Mouse (Mus musculus) heart, postnatal 4 days (tissue): ENCODE measurements around the gene Optn. TPM values are rescaled to one million over a fixed set of nuclear protein-coding genes. Genes with fewer than 3 reads are reported as not detected.

Source experiments
- DNase-seq: peaks from one replicate; pipeline ENCODE4 v3.0.0; 2021
- total RNA-seq, 2 experiments: library from RNA; stranded (reverse); gene quantifications; 2 replicates each; pipeline ENCODE4 v1.2.3; 2021

The Optn gene
- total RNA-seq, 2 experiments from 2014 or later = 38.5 to 39.8 TPM

DNA sequence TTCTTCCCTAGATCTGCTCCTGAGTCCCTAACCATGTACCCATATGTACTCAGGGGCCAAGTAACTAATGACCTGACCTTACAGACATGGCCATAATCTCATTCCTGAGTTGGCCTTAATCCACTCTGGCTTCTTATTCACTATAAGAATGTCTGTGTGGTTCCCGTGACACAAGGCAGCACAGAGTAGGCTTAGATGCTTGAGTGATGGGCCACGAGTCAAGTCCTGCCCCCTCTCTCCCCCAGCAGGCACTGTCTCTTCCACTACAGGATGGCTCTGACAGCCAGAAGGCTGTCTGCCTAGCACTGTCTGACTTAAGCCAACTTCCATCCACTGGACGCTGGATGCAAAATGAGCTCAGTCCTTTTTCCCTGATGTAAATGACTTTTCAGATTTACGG is 3.9 kb downstream of the Optn start:
- DNase-seq = no peak

DNA sequence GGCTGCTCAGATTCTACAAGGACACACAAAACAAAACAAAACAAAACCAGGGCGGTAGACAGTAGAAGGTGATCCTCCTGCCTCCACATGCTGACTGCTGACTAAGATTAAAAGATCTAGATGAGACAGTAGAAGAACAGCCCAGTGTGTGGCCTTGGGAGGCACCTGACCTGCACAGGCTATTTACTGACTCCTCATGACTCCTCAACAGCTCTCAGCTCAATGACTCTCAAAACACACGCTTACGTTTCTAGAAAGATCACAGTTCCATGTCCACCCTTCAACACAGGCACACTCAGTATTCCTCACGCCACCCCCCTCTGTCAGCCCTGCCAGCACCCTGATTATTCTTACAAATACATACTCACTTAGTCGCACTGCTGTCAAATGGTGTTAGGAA is 5.4 kb downstream of the Optn start:
- no peak for DNase-seq

- DNase-seq = no peak
These were observed 13.3 kb downstream of the Optn start for GRCm38 (mm10) chr2:5050562-5050961.

DNA sequence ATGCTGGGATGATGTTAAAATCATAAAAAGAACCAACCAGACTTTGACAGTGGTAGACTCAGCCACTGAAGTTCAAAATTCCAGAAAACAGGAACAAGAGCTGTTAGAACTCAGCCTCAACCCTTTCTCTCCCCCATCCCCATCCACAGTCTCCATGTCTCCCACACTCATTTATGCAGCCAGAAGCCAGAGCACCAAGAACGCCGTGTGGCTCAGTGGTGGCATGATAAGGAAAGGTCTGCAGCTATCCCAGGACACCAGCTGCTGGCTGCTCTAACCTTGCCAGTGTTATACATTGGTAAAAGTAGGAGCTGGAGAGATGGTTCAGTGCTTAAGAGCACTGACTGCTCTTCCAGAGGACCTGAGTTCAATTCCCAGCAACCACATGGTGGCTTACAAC is 16.8 kb downstream of the Optn start:
- no peak for DNase-seq

DNA sequence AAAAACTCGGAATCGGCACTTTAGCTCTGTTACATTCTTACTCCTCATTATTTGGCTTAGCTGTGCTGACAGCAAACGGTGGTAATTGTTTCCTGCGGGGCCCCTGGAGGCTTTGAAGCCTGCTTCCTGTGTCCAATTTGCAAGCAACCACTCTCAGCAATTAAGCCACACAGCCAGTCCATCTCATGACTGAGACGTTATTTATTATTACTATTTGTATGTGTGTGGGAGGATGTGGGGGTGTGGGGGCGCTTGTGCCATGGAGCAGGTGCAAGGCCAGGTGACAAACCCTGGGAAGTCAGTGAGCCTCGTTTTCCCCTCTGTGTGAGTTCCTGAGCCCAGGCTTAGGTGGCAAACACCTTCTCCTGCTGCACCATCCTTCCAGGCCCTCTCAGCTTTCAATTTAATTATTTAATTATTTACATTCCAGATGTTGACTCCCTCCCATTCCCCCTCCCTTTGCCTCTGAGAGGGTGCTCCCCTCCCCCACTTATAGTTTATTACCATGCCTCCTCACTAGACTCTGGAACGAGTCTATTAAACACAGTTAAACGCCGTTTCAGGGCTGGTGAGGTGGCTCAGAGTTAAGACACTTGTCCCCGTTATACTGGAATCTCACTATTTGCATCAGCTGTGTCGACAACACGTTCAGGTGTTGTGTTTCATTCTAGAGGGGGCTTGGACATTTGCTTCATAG is 18.4 kb downstream of the Optn start:
- no peak for DNase-seq

DNA sequence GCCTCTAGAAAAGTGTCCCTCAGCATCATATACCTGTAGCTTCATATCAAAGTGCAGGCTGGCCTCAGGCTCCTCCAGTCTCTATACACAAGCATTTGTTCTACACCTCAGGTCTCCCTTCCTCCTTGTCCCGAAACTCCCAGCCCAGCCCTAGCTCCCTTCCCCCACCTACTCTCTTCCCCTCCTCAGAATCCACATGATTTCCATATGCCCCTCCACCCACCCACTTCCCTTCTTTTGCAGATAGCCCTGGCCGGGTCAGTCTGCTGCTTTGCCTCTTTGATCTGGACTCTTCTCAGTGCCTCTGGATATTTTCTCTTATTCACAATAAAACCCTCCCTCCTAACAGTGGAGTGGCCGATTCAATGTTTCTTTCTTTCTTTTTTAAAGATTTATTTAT is 19.5 kb downstream of the Optn start:
- DNase-seq = no peak

GRCm38 (mm10) chr2:5043476-5043761 is 20.4 kb downstream of the Optn start:
- no peak for DNase-seq

DNA sequence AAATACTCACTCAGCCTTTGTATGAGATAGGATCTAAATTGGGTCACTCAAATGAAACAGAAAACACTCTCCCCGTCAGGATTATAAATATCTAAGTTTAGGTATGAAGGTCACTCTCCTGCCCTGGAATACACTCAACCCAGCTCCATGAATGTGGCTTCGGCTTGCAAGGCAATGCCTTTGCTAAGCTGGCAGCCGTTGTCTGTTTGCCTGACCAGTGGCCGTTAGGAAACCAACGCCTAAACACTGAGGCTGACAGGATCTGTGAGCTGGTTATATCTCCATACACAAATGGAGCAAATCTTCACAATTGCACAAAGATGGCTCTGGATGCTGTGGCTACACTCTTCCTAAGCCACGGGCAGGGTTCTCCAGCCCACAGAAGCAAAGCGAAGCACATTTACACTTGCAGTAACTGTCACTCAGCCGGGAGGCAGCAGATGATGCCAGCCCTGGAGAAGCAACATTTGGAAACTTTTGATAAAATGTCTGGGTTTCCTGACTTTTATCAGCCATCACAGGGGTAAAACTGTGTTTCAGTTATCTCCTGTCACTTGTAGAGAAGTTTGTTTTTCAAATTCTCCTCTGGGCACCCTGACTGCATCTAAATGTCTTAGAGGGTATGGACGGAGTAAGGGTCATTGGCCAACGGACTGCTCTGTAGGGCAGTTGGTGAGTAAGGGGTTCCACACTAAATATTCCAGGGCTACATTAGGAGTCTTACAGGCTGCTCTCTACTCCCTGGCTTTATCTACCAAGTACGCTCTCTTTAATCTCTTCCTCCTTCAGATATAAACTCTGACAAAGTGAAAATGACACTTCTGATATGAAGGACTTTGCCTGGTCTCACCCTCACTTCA is 21.0 kb downstream of the Optn start:
- DNase-seq = no peak

DNA sequence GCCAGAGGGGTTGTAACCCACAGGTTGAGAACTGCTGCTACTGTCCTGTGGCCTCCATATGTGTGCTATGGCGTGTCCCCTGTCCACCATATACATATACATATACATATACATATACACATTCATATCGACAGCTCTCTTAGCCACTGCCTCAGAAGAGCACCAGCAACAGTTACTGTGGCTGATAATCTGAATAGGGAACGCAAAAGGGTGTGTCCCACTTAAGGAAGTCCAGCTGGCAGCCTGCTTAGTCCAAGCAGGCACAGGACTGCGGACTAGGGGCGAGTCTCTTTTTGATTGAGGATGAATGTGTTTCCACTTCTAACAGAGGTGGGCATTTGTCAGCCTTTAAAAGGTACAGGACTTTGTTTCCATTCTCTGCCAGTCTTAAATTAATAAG is 22.0 kb downstream of the Optn start:
- no peak for DNase-seq

- DNase-seq = no peak
These were observed 23.3 kb downstream of the Optn start for GRCm38 (mm10) chr2:5040281-5041161.

- no peak for DNase-seq
These were observed 24.3 kb downstream of the Optn start for GRCm38 (mm10) chr2:5039350-5040170.

DNA sequence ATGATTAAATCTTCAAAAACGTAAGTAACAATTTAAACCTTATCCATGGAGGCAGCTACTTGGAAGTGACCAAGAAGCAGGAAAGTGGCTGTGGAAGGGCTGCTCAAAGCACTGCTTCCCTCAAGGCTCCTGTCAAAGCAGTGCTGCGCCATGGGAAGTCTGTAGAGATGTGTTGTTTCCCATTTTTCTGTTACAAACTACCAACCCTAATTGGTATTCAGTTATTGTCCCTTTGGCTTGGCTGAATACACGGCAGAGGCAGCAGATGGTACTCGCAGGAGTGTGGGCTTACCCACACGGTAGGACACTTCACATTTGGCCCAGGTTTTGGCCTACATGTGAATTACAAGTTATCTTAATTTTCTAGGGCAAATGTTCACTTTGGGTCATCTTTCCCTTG is 25.5 kb downstream of the Optn start:
- no peak for DNase-seq

- DNase-seq = no peak
These were observed 26.5 kb downstream of the Optn start for GRCm38 (mm10) chr2:5037390-5037789.

DNA sequence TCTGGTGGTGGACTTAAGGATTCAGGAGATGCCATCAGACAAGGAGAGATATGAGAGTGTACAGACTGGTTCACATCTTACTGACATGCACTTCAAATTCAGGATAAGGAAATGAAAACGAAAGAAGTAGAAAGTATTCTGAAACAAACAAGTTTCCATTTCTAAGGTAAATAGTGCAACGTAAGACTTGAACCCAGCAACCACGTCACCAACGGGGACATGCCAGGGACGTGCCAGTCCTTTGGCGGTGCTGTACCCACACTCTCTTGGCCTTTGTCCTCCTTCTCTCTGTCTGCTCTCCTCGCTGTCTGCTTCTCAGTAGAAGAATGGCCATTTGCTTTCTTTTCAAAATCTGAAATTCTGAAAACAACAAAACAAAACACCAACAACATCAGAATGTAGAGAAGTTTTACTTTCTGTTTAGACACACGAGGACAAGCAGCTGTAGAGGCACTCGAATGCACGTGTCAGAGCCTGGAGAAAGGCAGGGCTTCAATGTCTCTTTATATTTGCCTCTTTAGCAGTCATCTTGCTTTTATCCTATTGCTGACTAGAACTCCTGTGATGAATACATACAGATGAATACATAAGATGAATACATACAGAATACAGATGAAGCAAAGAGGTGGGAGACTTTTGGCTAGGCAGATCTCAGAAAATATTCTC is 27.3 kb downstream of the Optn start:
- DNase-seq = no peak

GRCm38 (mm10) chr2:5035241-5035640 is 28.6 kb downstream of the Optn start:
- no peak for DNase-seq

GRCm38 (mm10) chr2:5034801-5035200 is 29.1 kb downstream of the Optn start:
- no peak for DNase-seq

GRCm38 (mm10) chr2:5033546-5034420 is 30.1 kb downstream of the Optn start:
- peak; percentile 24 for DNase-seq

DNA sequence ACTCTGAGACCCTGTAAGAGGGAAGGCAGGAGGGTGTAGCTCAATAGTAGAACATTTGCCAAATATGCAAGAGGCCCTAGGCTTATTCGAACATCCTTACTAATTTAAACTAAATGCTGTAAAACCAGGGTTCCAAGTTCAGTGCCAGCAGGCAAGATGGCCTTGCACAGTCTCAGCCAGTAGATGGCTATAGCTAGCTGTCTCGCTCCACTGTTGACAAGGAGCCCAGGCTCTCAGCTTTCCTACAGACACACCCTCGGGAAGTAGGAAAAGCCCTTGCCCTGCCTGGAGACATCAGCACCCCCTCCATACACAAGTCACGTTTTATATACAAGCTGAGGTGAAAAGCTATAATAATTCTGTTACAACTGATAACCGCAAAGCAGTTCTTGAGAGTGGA is 31.2 kb downstream of the Optn start:
- no peak for DNase-seq

DNA sequence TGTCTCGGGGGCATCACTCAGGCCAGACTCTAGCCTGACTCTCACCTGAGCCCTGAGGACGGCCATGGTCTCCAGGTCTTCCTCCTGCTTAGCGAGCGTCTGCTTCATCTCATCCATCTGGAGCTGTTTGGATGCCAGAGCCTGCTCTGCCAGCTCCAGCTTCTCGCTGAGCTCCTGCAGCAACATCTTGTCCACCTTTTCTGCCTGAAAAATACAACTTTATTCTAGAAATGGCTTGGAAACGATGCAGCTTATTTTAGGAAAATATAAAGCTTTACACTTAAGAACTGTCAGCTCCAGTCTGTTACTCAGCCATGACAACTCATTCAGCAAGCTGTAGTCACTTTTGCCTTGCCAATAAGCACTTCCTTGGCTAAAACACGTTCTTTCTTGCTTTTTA is 32.6 kb downstream of the Optn start:
- no peak for DNase-seq

DNA sequence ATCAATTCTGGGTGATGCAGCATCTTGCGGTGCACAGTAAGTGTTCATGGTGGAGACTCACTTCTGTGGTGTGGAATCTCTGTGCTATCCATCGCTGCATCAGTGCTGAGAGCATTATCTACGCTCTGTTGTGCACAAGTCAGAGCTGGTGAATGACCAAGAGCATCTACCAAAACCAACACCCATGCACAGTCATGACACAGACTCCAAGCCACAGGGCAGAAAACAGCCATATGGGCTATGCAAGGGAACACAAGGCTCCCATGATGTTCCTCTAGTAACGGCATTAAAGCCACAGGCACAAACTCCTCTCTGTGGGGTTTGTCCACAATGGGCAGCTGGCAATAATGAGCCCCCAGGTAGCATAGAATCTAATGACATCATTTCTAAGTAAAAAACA is 34.0 kb downstream of the Optn start:
- DNase-seq = no peak

DNA sequence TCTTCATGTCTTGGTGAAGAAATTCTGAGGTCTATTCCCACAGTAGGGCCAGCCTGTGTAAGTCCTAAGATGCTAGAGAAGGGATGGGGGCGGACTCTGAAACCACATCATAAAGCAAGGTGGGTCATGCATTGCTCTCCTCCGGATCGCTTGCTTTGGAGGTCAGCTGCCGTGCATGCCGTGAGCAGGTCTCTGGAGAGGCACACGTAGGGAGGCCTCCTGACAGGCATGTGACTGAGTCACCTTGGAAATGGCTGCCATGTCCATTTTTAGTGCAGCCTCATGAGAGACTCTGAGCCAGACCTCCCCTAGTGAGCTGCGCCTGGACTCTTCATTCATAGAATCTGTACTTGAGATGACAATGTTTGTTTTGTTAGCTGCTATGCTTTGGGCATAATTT is 35.8 kb downstream of the Optn start:
- peak; percentile 15 for DNase-seq
